Mouse (Mus musculus): Measurements from ENCODE around the gene Aak1.

GRCm38 (mm10) chr6:86981206-86981605 lies 131.9 kb downstream of the Aak1 start:
- TF ChIP-seq CTCF (IDR thresholded peaks at IDR 0.05; ENCODE audit: low read depth, low read length) (no peak), POLR2A (IDR thresholded peaks at IDR 0.05; ENCODE audit: borderline replicate concordance, low read depth, low read length) (no peak)

Measured in bone marrow macrophage, adult 2 months (primary cell).